Mouse (Mus musculus) splenic B cell, adult 2 months (primary cell): ENCODE measurements at regions not wholly inside any gene's neighbourhood (a gene's known extent, or its start where the extent isn't known, plus 50 kb on each side); places are given as distances from the start of the nearest gene placed in this dataset.

ENCODE experiments used
- DNase-seq: peaks from one replicate; pipeline ENCODE4 v3.0.0-alpha.2; 2011; ENCODE audit warnings: low read depth, low spot score
- H3K27me3 ChIP-seq: 2 replicates; pipeline ENCODE4 v1.6.1; 2012; ENCODE audit warnings: mild to moderate bottlenecking, low read length, moderate library complexity, mixed read lengths; ENCODE audit not compliant: control insufficient read depth, poor library complexity, insufficient read depth, severe bottlenecking
- H3K36me3 ChIP-seq: 2 replicates; pipeline ENCODE4 v1.6.1; 2012; ENCODE audit warnings: mild to moderate bottlenecking, low read length, moderate library complexity, mixed read lengths; ENCODE audit not compliant: control insufficient read depth, poor library complexity, insufficient read depth, severe bottlenecking

- Histone ChIP-seq H3K36me3 (no peaks in the 10 kb centered on the region), H3K27me3 (no peaks in the 10 kb centered on the region)
- no peak for DNase-seq
These were observed 603.2 kb upstream of the Klf6 start for GRCm38 (mm10) chr13:5257891-5258660.

GRCm38 (mm10) chr13:5259760-5260159, 601.5 kb upstream of the Klf6 start:
- no peak for DNase-seq
- Histone ChIP-seq H3K36me3 (no peaks in the 10 kb centered on the region), H3K27me3 (no peaks in the 10 kb centered on the region)

- H3K27me3 ChIP-seq: no peaks in the 10 kb centered on the region
- DNase-seq: no peak
- no peaks in the 10 kb centered on the region for H3K36me3 ChIP-seq
These were observed 588.6 kb upstream of the Klf6 start for GRCm38 (mm10) chr13:5272506-5273192.

DNA sequence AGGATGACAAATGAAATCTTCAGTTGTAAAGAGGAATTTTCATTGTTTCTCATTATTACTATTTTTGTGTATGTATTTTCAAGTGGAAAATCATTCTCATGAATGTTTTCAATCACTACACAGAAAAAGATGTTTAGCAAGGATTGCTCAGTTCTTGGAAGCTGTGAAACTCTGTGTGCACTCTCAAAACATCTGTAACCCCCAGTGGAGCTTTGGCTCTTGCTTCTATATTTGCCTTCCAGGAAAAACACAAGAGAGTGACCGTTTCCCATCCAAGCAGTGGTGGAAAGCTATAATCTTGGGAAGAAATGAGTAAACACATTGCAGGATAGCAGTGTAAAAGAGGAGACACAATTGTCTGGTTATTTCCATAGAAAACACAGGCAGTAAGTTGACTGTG, 584.7 kb upstream of the Klf6 start:
- no peaks in the 10 kb centered on the region for H3K36me3 ChIP-seq
- DNase-seq: no peak
- H3K27me3 ChIP-seq: no peaks in the 10 kb centered on the region

DNA sequence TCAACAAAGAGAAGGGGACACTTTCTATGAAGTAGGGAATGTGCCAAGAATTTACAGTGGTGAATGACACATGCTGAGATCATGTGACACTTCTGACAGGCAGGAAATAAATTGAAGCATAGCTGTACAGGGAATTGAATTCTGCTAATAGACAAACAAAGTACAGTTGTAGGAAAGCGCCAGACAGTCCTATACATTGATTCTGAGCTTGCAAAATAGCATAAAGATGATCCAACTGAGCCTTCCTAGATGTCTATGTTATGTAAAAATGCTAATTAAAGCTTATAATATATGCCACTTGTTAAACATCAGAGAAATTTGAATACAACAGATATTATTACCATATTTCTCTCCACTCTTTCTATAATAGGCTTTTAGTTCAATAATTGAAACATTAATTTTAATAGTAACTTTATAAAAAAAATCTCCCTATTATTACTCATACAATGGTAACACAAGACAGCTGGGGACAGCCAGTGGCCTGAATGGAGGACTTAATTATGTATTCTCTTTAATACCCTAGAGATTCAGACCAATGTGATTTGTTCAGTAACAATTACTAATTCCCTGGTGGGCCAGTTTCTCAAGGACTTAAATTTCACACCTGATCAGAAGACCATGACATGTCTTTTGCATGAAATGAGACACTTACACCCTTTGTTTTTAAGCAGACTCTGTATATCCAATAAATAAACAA, 571.4 kb upstream of the Klf6 start:
- Histone ChIP-seq H3K36me3 (no peaks in the 10 kb centered on the region), H3K27me3 (no peaks in the 10 kb centered on the region)
- no peak for DNase-seq

- Histone ChIP-seq H3K36me3 (no peaks in the 10 kb centered on the region), H3K27me3 (no peaks in the 10 kb centered on the region)
- no peak for DNase-seq
These were observed 559.1 kb upstream of the Klf6 start for GRCm38 (mm10) chr13:5302141-5302540.

DNA sequence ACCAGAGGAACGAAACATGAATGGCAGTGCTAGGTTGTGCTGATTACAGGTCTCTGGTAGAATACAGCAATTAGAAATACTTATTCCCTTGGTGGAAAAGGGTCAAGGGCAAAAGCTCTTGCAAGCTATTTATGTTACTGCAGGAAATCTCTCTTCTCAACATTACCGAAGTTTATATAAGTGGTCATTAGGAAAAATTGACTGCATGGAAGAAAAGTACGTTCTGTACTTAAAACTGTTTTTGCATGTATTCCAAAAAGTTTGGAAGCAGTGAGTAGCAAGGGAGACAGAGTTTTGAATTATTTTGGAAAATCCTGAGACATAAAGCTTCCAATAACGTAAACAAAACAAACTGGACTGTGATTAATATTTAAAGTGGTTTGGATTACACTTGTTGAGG, 554.6 kb upstream of the Klf6 start:
- Histone ChIP-seq H3K36me3 (no peaks in the 10 kb centered on the region), H3K27me3 (no peaks in the 10 kb centered on the region)
- DNase-seq: no peak

- Histone ChIP-seq H3K27me3 (no peaks in the 10 kb centered on the region), H3K36me3 (no peaks in the 10 kb centered on the region)
- no peak for DNase-seq
These were observed 548.0 kb upstream of the Klf6 start for GRCm38 (mm10) chr13:5313297-5313696.

GRCm38 (mm10) chr13:5315011-5315410, 546.3 kb upstream of the Klf6 start:
- no peaks in the 10 kb centered on the region for H3K27me3 ChIP-seq
- no peaks in the 10 kb centered on the region for H3K36me3 ChIP-seq

DNA sequence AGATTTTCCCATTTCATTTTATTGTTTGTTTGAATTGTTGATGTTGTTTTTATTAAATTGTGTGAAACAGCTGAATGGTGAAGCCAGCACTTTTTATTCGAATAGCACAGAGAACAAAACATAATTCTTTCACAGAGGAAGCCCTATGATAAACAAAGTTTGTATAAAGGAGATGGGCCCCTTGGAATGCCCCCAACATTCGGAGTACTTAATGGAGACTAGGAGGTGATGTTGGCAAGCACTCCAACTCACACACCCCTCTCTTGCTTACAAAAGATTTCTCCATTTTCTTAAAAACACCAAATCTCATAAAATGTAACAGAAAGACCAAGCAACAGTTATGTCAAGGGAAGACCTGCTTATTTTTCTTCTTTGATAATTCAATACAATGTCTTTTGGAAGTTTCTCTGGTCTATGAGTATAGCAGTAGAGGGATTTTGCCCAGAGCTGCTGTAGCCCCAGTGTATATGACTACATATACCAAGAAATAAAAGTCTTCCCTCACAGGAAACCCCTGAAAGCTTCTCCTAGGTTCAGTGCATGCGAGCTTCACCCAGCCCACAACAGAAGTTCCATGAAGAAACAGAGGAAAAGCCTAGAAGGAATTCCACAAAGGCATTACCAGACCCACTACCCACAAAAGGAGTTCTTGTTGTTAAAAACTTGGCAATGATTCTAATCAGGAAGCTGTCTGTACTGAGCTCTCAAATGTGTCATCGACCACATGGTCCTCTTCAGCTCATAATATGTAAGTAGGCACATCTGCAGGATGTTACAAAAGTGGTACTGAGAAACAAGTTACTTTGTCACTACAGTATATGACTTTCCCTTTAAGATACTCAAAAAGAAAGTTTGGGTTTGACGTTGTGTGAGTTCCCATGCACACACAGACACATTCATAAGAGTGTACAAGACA, 543.1 kb upstream of the Klf6 start:
- DNase-seq: no peak
- H3K36me3 ChIP-seq: no peaks in the 10 kb centered on the region
- no peaks in the 10 kb centered on the region for H3K27me3 ChIP-seq

More at GRCm38 (mm10) chr13:5315011-5315410, 546.3 kb upstream of the Klf6 start:
- DNase-seq: no peak

GRCm38 (mm10) chr13:5345712-5346111, 515.6 kb upstream of the Klf6 start:
- no peak for DNase-seq
- Histone ChIP-seq H3K36me3 (no peaks in the 10 kb centered on the region), H3K27me3 (no peaks in the 10 kb centered on the region)

- no peak for DNase-seq
- Histone ChIP-seq H3K36me3 (no peaks in the 10 kb centered on the region), H3K27me3 (no peaks in the 10 kb centered on the region)
These were observed 513.5 kb upstream of the Klf6 start for GRCm38 (mm10) chr13:5347503-5348469.

GRCm38 (mm10) chr13:5367058-5367797, 494.1 kb upstream of the Klf6 start:
- Histone ChIP-seq H3K27me3 (no peaks in the 10 kb centered on the region; the same call in 1 of the 2 replicates), H3K36me3 (no peaks in the 10 kb centered on the region)
- no peak for DNase-seq
